Mouse (Mus musculus) heart, postnatal 0 days (tissue): ENCODE measurements around the gene Ankrd52. TPM values are rescaled to one million over a fixed set of nuclear protein-coding genes. Genes with fewer than 3 reads are reported as not detected.

Source experiments
- ATAC-seq: fragments of 200-750 bp; cut with Nextera tagmentation; 2 replicates; pipeline ENCODE4 v1.8.0; 2017; ENCODE audit warnings: low read depth, moderate number of reproducible peaks, moderate library complexity; ENCODE audit not compliant: insufficient read depth
- DNase-seq: peaks from one replicate; pipeline ENCODE4 v3.0.0-alpha.2; 2016; ENCODE audit warnings: low spot score
- H3K27ac ChIP-seq: fragments of 300-500 bp; sonication (generic); 2 replicates; pipeline ENCODE4 v1.5.1; 2014; ENCODE audit warnings: low read depth, mild to moderate bottlenecking
- H3K27me3 ChIP-seq: fragments of 300-500 bp; sonication (generic); 2 replicates; pipeline ENCODE4 v1.6.1; 2014; ENCODE audit warnings: low read length, mixed read lengths; ENCODE audit not compliant: control insufficient read depth, insufficient read depth
- H3K36me3 ChIP-seq: fragments of 300-500 bp; sonication (generic); replicated peaks from 2 replicates; pipeline ENCODE4 v1.6.1; 2014; ENCODE audit warnings: low read length, mixed read lengths; ENCODE audit not compliant: control insufficient read depth, insufficient read depth
- H3K4me1 ChIP-seq: fragments of 300-500 bp; sonication (generic); 2 replicates; pipeline ENCODE4 v1.6.1; 2014; ENCODE audit warnings: antibody characterized with exemption; ENCODE audit not compliant: control insufficient read depth, insufficient read depth
- H3K4me2 ChIP-seq: fragments of 300-500 bp; sonication (generic); 2 replicates; pipeline ENCODE4 v1.6.1; 2014; ENCODE audit warnings: low read depth, mild to moderate bottlenecking, low read length, moderate library complexity
- H3K4me3 ChIP-seq: fragments of 300-500 bp; sonication (generic); 2 replicates; pipeline ENCODE4 v1.5.1; 2014; ENCODE audit warnings: low read depth, low read length
- H3K9ac ChIP-seq: fragments of 300-500 bp; sonication (generic); replicated peaks from 2 replicates; pipeline ENCODE4 v1.6.1; 2014; ENCODE audit warnings: low read depth, low read length, mixed read lengths
- H3K9me3 ChIP-seq: fragments of 300-500 bp; sonication (generic); replicated peaks from 2 replicates; pipeline ENCODE4 v1.6.1; 2016; ENCODE audit warnings: low read length; ENCODE audit not compliant: control insufficient read depth
- CTCF ChIP-seq: IDR thresholded peaks from 2 replicates; pipeline ENCODE4 v1.5.1; 2016; ENCODE audit warnings: antibody characterized with exemption, control low read depth, low read depth
- EP300 ChIP-seq: IDR thresholded peaks from 2 replicates; pipeline ENCODE4 v1.6.1; 2016; ENCODE audit warnings: antibody characterized with exemption, low read depth
- WGBS: fragments of 180-500 bp; shearing (Covaris S2); extraction: QIAGEN DNeasy Blood & Tissue Kit; methylation state at CpG from one replicate; pipeline ENCODE4 v1.1.7; 2014; 5-methylcytosine and 5-hydroxymethylcytosine counted together
- polyA plus RNA-seq: library from polyadenylated mRNA; unstranded; fragments of >200 nt; fragmentation: Nextera tagmentation; extraction: Ambion mirVana; gene quantifications from 2 replicates; pipeline ENCODE4 v1.2.1, GENCODE M21; 2015
- total RNA-seq: library from RNA; depleted of rRNA; stranded (reverse); fragments of >200 nt; gene quantifications from 2 replicates; pipeline ENCODE4 v1.2.3, GENCODE M21; 2014; ENCODE audit warnings: low replicate concordance

Ankrd52 gene
- total and polyA plus RNA-seq, 2 experiments from 2014 or later, result 4.5 to 17.6 TPM

GRCm38 (mm10) chr10:128376099-128376454 is 838 bp upstream of the Ankrd52 start:
- Histone ChIP-seq H3K27me3 (no peaks in the 10 kb centered on the region), H3K4me1 (peaks cover 14% of the 10 kb centered on the region), H3K9ac (peak overlapping the region; percentile 92; the same call in 1 of the 2 replicates), H3K36me3 (peaks cover 28% of the 10 kb centered on the region), H3K27ac (peak overlapping the region; percentile 84), H3K4me2 (peak overlapping the region; percentile 68), H3K4me3 (peak overlapping the region; percentile 85), H3K9me3 (no peaks in the 10 kb centered on the region)
- ATAC-seq, result no peak
- no peak for TF ChIP-seq CTCF
- no peak for TF ChIP-seq EP300
- 46% methylated on average over 4 of the region's 4 CpGs for WGBS
- DNase-seq, result no peak

- Histone ChIP-seq H3K4me3 (peak overlapping the region; percentile 85), H3K9ac (peak overlapping the region; percentile 92), H3K4me2 (peak overlapping the region; percentile 68), H3K4me1 (peaks cover 14% of the 10 kb centered on the region), H3K9me3 (no peaks in the 10 kb centered on the region), H3K36me3 (peaks cover 40% of the 10 kb centered on the region), H3K27me3 (no peaks in the 10 kb centered on the region), H3K27ac (peak overlapping the region; percentile 84)
- under 1% methylated on average over 46 of the region's 47 CpGs for WGBS
- TF ChIP-seq CTCF (no peak), EP300 (no peak)
- peak; percentile 45 for ATAC-seq
- DNase-seq, result peak; percentile 19
These were observed 466 bp downstream of the Ankrd52 start for GRCm38 (mm10) chr10:128377222-128377939.

- DNase-seq, result no peak
- WGBS, result 65% methylated on average over 14 of the region's 14 CpGs
- Histone ChIP-seq H3K27me3 (no peaks in the 10 kb centered on the region), H3K4me1 (peaks cover 14% of the 10 kb centered on the region), H3K4me2 (peak overlapping the region; percentile 68), H3K9ac (peak overlapping the region; percentile 92), H3K36me3 (peaks cover 46% of the 10 kb centered on the region), H3K27ac (peak overlapping the region; percentile 84), H3K9me3 (no peaks in the 10 kb centered on the region), H3K4me3 (peak overlapping the region; percentile 85)
- no peak for TF ChIP-seq CTCF
- TF ChIP-seq EP300, result no peak
- ATAC-seq, result no peak
These were observed 1.1 kb downstream of the Ankrd52 start for GRCm38 (mm10) chr10:128377940-128378448.

GRCm38 (mm10) chr10:128378462-128378861 is 1.5 kb downstream of the Ankrd52 start:
- H3K4me1 ChIP-seq, result peaks cover 14% of the 10 kb centered on the region
- no peaks in the 10 kb centered on the region for H3K27me3 ChIP-seq
- no peak for ATAC-seq
- DNase-seq, result no peak
- peaks cover 50% of the 10 kb centered on the region for H3K36me3 ChIP-seq
- H3K27ac ChIP-seq, result no peak overlapping the region
- 57% methylated on average over 3 of the region's 3 CpGs for WGBS
- peak overlapping the region; percentile 68 for H3K4me2 ChIP-seq
- no peaks in the 10 kb centered on the region for H3K9me3 ChIP-seq
- TF ChIP-seq EP300, result no peak
- TF ChIP-seq CTCF, result no peak
- peak overlapping the region; percentile 92; the same call in 1 of the 2 replicates for H3K9ac ChIP-seq
- H3K4me3 ChIP-seq, result no peak overlapping the region

GRCm38 (mm10) chr10:128379260-128379659 is 2.3 kb downstream of the Ankrd52 start:
- H3K4me2 ChIP-seq, result no peak overlapping the region
- H3K9ac ChIP-seq, result no peak overlapping the region
- 89% methylated on average over 7 of the region's 7 CpGs for WGBS
- no peak for TF ChIP-seq EP300
- TF ChIP-seq CTCF, result no peak
- no peak overlapping the region for H3K4me3 ChIP-seq
- no peak overlapping the region for H3K27ac ChIP-seq
- ATAC-seq (no peak), DNase-seq (no peak)
- no peaks in the 10 kb centered on the region for H3K27me3 ChIP-seq
- H3K4me1 ChIP-seq, result peaks cover 14% of the 10 kb centered on the region
- H3K36me3 ChIP-seq, result peaks cover 58% of the 10 kb centered on the region
- H3K9me3 ChIP-seq, result no peaks in the 10 kb centered on the region
